Mouse (Mus musculus) heart, adult 8-10 months (tissue): Measurements from ENCODE around the gene Zfhx2. TPM values are rescaled to one million over a fixed set of nuclear protein-coding genes. Genes with fewer than 3 reads are reported as not detected.
"Not testable (repeated sequence)": the region's sequence is repeated elsewhere in the genome, so short reads cannot be mapped to it uniquely, and the experiment has no call there.

Source experiments
- DNase-seq: peaks from one replicate; pipeline ENCODE4 v3.0.0; 2022; ENCODE audit warnings: low spot score
- total RNA-seq, 4 experiments: library from RNA; stranded (reverse); gene quantifications; 2 replicates each; pipeline ENCODE4 v1.2.4; 2022

Gene Zfhx2
- total RNA-seq, 4 experiments from 2014 or later = 4.8 to 5.6 (median 4.9) TPM

DNA sequence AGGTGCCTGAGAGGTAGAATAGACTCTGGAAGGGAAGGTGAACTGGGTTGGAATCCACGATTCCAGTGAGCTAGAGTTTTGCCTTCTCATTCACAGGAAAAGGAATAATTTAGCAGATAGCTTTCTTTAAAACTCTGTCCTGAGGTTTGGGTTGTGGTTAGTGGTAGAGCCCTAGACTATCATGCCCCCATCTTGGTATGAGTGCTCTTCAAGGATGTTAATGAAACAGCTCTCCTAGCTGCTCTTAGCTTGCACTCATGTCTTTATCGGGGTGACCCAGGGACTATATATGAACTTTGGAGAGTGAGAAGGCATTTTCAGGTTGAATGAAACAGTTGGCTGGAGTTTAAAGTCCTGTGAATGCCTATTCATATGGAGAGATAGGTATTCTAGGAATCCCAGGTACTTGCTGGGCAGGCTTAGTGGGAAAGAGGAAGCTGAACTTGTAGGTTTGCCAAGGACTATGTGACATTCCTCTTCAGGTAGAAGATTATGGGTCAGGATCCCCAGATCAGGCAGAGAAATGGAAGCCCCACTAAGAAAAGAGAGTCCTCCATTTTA is 44.1 kb downstream of the Zfhx2 start:
- no peak for DNase-seq

DNA sequence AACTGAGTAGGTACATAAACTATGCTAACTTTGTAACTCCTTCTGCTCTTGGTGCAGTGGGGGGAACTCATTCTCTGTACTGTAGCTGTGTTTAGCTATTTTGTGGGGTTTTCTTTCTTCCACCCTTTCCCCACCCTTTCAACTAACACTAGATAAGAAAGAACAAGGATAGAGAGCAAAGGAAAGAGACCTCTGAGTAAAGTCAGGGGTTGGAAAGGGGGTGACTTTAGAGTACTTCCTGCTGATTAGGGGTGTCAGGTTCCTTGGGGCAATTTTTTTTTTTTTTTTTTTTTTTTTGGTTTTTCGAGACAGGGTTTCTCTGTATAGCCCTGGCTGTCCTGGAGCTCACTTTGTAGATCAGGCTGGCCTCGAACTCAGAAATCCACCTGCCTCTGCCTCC is 48.4 kb downstream of the Zfhx2 start:
- not testable (repeated sequence) for DNase-seq

DNA sequence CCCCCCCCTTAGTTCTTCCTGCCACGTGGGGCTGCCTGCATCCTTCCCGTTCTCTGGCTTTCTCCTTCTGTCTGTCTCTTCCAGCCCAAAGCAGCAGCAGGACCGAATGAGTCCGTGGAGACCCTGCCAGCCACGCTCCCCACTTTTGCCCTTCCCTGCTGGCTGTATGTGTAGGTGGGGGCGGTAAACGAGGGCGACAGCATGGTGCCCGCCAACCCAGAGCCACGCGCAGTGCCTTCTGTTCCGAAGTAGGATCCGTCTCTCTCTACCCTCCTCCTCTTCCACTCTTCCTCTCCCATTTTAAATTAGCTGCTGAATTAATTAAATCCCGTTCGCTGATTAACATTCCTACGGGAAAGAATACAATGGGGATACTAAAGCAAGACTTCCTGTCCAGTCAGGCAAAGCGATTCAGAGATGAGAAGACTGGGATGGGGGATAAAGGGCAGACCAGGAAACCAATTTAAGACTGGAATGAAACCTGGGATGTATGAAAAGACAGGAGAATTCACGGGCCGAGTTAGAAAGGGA is 59.4 kb downstream of the Zfhx2 start:
- no peak for DNase-seq

DNA sequence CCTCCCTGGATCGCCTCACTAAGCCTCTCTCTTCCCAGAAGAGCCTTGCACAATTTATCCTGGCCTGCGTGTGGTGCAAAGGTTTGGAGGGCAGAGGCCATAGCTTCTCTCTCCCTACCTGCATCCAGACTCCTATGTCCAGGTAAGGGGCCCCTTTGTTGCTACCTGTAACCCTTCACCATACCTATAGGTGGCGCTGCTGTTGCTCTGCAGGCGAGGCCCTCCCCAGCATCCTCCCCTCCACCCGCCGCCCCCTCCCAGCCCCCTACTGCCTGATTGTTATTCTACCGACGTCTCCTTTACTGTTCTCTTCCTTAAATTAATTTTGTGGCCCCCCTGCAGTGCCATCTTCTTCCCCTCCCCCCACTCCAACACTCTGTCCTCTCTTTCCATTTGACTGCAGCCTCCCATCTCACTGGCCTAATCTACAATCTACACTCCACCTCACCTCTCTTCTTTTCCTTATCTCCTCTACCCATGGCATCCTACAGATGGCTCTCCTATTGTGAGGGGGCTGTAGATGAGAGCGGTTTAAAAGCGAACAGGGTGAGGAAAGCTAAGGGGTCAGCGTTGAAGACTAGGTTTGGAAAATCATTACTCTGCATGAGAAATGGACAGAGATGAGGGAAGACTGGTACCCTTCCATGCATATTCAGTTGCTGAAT is 63.0 kb downstream of the Zfhx2 start:
- DNase-seq = no peak

DNA sequence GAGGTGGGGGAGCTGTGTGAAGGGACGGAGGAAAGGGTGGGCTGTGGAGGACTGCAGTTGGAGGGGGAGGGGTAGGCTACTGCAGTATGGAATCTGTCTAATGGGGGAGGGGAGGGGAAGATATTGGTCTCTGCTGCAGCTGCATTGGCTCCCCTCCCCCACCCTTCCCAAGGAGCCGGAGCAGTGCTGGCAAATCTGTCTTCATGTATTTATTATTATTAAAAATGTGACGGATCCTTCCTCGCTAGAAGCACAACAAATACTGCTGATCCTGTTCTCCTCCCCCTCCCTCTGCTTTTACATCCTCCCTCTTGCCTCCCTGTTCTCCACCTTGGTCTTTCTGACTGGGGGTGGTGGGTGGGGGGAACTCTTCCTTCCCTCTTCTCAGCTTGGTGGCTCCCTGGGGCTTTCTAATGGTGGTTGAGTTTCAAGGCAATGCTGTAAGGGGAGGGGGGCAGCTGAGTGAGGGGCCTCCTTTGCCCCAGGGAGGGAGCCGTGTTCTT is 63.7 kb downstream of the Zfhx2 start:
- no peak for DNase-seq

DNA sequence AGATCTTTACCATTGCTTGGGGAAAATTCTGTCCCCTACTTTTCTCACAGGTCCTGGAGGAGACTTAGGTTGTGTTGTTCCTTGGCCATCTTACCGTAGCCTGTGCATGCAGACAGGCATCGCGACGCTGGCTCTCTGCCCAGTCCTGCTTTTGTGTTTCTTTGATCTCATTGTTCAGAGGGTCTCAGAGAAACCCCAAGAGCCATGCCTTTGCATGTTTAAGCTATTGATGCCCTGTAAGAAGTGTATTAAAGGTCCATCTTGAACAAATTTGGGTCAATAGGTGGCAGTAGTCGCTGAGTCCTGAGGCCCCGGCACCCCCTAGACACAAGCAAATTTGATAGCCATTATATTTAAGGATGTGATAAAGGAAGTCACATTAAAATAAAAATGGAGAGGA is 64.5 kb downstream of the Zfhx2 start:
- no peak for DNase-seq

DNA sequence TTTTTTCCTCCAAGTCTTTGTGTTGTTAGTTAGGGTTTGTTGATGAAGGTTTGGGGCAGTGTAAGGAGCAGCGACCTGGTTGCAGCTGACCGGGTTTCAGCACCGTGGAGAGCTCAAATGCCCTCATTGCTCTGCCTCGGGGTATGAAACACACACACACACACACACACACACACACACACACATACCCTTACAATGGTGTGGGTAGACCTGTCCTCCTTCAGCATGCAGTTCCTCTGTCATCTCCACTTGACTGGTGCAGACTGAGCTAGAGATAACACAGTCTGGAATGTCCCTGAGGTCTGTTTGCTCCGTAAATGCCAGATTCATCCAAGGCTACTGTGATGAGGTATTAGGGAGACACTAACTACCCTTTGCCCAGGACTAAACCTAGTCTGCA is 64.9 kb downstream of the Zfhx2 start:
- DNase-seq = no peak

DNA sequence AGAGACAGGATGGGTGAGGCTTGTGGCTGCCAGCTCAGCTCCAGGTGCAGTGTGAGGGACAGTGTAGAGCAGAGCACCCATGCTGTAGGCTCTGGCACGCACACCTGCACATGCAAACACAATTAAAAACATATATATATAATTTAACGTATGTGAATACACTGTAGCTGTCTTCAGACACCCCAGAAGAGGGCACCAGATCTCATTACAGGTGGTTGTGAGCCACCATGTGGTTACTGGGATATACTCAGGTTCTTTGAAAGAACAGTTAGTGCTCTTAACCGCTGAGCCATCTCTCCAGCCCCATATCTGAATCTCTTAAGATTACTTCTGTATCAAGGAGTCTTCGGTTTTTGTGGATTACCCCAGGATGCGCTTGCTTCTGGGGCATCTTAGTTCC is 66.6 kb downstream of the Zfhx2 start:
- no peak for DNase-seq

DNA sequence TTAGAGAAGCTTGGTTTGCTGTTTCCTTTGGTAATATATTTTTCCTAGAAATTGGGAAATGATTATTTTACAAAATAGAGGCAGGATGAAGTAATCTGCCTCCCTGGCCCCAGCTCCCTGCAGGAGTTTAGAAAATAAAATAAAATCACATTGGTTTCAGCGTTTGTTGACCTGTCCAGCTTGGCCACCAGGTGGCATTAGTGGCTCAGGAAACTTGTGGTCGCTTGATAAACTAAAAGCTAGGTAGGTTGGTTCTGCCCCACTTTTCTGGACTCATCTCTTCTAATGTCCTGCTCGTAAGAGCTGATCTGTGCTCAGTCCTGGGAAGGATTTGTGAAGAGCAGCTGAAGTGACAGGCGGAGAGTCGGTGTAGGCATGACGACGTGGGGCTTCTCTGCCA is 67.9 kb downstream of the Zfhx2 start:
- DNase-seq = no peak

DNA sequence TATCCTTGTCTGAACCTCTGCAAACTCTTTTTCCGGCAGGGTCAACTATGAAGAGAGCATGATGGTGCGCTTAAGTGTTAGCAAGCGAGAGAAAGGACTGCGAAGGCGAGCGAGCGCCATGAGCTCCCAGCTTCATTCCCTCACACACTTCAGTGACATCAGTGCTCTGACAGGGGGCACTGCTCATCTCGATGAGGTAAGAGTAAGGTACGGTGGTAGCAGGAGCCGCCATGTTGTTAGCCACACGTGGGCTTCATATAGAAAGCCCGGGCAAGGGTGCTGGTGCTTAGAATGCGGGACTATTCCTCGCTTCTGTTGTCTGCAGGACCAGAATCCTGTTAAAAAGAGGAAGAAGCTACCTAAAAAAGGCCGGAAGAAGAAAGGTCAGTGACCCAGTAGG is 69.1 kb downstream of the Zfhx2 start:
- no peak for DNase-seq

DNA sequence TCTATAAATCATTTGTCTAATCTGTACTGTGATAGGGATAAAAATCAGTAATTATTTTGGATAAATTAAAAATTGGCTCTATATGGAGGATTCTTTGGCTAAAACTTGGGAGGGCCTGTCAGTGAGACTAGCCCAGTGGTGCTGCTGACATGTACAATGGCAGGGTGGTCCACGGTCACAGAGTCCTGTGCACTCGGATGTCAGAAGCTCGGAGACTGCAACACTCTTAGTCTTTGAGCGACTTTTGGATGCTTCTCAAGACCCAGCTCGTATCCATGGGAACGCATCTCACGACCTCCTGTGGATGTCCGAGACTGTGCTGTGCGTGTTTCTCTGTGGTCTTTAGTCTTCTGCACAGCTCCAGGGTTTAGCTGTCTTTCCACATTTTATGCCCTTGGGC is 71.7 kb downstream of the Zfhx2 start:
- DNase-seq = no peak

DNA sequence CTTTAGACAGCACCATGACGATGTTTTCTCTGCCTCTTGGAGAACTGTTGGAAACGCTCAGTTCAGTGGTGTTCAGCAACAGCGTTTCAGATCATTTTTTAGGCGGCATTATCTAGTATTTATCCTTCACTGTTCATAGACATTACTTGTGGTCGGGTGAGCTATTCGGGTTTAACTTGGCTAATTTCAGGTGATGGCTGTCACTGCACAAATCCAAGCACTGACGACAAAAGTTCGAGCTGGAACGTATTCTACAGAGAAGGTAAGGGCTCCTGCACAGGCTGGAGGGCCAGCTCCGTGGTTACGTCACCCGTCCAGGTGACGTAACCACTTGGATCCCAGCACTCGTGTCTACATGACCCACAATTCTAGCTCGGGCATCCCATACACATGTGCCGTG is 75.2 kb downstream of the Zfhx2 start:
- DNase-seq = no peak

DNA sequence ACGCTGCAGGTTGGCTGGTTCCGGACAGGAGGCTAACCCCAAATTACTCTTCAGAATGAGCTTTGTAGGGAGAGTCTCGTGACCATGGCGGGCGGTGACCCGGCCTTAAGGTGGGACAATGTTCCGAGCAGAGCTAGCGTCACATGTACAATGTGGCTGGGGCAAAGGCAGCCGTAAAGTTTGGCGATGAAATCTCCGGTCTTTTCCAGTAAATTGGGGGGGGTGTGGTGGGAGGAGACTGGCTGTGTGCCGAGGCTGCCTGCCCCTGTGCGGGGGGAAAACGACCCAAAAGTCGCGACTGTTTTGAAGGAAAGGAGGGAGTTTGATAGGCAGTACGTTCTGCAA is 76.4 kb downstream of the Zfhx2 start:
- no peak for DNase-seq

DNA sequence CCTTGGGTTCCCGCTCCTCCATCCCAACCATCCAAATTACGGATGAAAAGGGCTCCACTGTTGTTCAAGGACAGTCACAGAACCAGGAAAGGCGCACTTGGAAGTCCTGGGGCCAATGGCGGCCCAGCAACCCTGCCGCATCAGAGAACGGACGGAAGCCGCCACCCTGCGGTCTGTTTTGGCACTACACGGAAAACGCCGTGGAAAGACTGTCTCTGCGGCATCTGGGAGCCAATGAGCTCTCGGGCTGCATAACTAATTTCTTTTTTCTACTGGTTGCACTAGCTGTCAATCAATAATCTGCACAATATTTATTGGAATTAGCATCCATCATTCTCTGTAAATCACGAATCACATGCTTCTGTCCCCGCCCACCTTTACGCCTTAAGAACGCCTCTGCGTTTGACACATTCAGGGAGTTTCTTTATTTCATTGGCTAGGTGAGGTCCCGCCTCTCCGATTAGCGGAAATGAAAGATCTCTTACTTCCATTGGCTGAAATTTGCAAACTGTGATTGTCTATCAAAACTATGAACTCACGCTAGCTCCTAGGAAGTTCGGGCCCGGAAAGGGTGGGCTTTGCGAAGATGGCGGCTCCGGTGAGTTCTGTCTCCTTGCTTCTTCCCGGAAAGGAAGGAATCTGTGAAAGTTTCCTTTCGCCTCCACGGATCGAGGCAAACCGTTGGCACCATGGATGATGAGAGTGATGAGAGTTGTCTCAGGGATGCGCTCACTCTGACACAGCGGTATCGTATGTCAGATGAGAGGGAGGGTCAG is 76.9 kb downstream of the Zfhx2 start, which contains the start of gene Ngdn:
TSS of gene Ngdn (plus strand) at position 464 of the 776 bp plus-strand sequence.
- DNase-seq = peak; percentile 100

DNA sequence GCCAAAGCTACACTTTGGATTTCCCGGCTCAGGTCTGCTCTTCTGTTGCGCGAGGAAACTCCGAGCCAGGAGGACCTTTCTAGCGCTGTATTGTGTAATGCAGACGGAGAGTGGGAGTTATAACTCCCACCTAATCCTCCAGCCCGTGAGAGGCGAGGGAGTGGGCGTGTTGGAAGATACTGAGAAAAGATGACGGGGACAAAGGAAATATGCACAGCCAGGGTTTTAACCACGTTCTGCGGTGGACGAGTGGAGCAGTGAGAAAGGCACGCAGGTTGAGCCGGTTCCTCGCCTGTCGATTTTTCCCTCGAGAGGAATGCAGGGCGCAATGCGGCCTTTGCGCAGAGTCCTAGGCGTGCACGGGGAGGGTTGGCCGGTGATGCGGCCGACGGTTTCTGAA is 77.5 kb downstream of the Zfhx2 start:
- DNase-seq = no peak

DNA sequence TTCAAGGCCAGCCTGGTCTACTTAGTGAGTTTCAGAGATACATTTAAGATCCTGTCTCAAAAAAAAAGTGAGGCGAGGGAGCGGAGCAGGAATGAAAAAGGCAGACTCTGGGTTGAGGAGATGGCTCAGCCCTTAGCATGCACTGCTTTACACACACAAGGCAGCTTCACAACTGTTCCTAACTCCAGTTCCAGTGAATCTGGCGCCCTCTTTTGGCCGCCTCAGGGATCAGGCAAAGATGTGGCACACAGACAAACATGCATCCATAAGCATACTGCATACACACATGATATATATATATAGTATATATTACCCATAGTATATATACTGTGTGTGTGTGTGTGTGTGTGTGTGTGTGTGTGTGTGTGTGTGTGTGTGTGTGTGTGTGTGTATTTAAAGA is 81.0 kb downstream of the Zfhx2 start:
- DNase-seq = no peak

Other genes with a start within 250 kb of the Zfhx2 start
- 1 to 10 TPM; 6.4 to 9.8 (median 7.5) TPM for gene Homez, start 221.4 kb downstream of the Zfhx2 start, total RNA-seq
- 1 to 10 TPM; 2.9 to 4.2 (median 3.3) TPM for gene Ppp1r3e, start 214.8 kb downstream of the Zfhx2 start, total RNA-seq
- 10 to 100 TPM; 44.7 to 52.4 (median 45.5) TPM for gene Bcl2l2, start 208.9 kb downstream of the Zfhx2 start, total RNA-seq
- gene Gm20521, start 208.9 kb downstream of the Zfhx2 start, total RNA-seq = 10 to 100 TPM in 1 of 4 experiments, 1 to 10 TPM in 3; 3.4 to 11.8 (median 7.9) TPM
- 10 to 100 TPM; 37.3 to 54.4 (median 50.2) TPM for gene Pabpn1, start 199.8 kb downstream of the Zfhx2 start, total RNA-seq
- 1 to 10 TPM; 1.7 to 3.6 (median 2.6) TPM for gene Slc22a17, start 179.2 kb downstream of the Zfhx2 start, total RNA-seq
- 1 to 10 TPM; 1.6 to 2.6 (median 2.2) TPM for gene Efs, start 166.2 kb downstream of the Zfhx2 start, total RNA-seq
- gene Il25, start 159.6 kb downstream of the Zfhx2 start, total RNA-seq = not detected
- 1 to 10 TPM in 1 of 4 experiments, under 1 TPM in 1, not detected in 2; 0.41 to 1.2 TPM for gene Cmtm5, start 156.1 kb downstream of the Zfhx2 start, total RNA-seq
- over 10,000 TPM; 18,156 to 23,973 (median 22,335) TPM for gene Myh6, start 125.4 kb downstream of the Zfhx2 start, total RNA-seq
- not detected for gene Gm17428, start 115.4 kb downstream of the Zfhx2 start, total RNA-seq
- gene Myh7, start 97.7 kb downstream of the Zfhx2 start, total RNA-seq = 1,000 to 10,000 TPM; 1,453 to 2,519 (median 2,136) TPM
- gene Ngdn, start 76.9 kb downstream of the Zfhx2 start, total RNA-seq = 10 to 100 TPM; 22.3 to 31.5 (median 25.9) TPM
- 10 to 100 TPM; 11.5 to 17.0 (median 14.0) TPM for gene Thtpa, start 2.5 kb upstream of the Zfhx2 start, total RNA-seq
- 1 to 10 TPM; 2.7 to 4.5 (median 4.1) TPM for gene Ap1g2, start 14.3 kb upstream of the Zfhx2 start, total RNA-seq
- under 1 TPM in 3 of 4 experiments, not detected in 1; 0.09 to 0.17 (median 0.09) TPM for gene Jph4, start 24.6 kb upstream of the Zfhx2 start, total RNA-seq
- gene Dhrs2, start 129.7 kb upstream of the Zfhx2 start, total RNA-seq = not detected